Mouse (Mus musculus) C2C12 (cell line): ENCODE data around the gene Cstf3. TPM values are rescaled to one million over a fixed set of nuclear protein-coding genes. Genes with fewer than 3 reads are reported as not detected.

ENCODE experiments used
- H3K27me3 ChIP-seq: one replicate; pipeline ENCODE4 v1.6.1; 2011; ENCODE audit not compliant: control insufficient read depth, insufficient read depth, insufficient read length
- H3K36me3 ChIP-seq: one replicate; pipeline ENCODE4 v1.6.1; 2011; ENCODE audit not compliant: control insufficient read depth, insufficient read depth
- H3K4me3 ChIP-seq: one replicate; pipeline ENCODE4 v1.5.1; 2011; ENCODE audit warnings: mild to moderate bottlenecking, control low read depth; ENCODE audit not compliant: poor library complexity, insufficient read depth, severe bottlenecking
- H3K79me2 ChIP-seq: one replicate; pipeline ENCODE4 v1.6.1; 2011; ENCODE audit not compliant: control insufficient read depth, insufficient read depth
- H3K79me3 ChIP-seq: one replicate; pipeline ENCODE4 v1.6.1; 2011; ENCODE audit warnings: low read depth, control low read depth
- H3ac ChIP-seq: one replicate; pipeline ENCODE3; 2011; ENCODE audit warnings: low read depth; ENCODE audit not compliant: control insufficient read depth, insufficient read length
- CEBPB ChIP-seq: IDR thresholded peaks from one replicate; pipeline ENCODE4 v1.6.1; 2011; ENCODE audit warnings: low read depth, mild to moderate bottlenecking, control low read depth, moderate library complexity
- CTCF ChIP-seq: IDR thresholded peaks from one replicate; pipeline ENCODE4 v1.5.1; 2011; ENCODE audit not compliant: control insufficient read depth, insufficient read depth, insufficient read length
- FOSL1 ChIP-seq: IDR thresholded peaks from one replicate; pipeline ENCODE4 v1.8.0; 2011; ENCODE audit warnings: mild to moderate bottlenecking, low read length; ENCODE audit not compliant: poor library complexity, insufficient read depth, severe bottlenecking
- MAX ChIP-seq: IDR thresholded peaks from one replicate; pipeline ENCODE4 v1.6.1; 2011; ENCODE audit warnings: mild to moderate bottlenecking, control low read depth
- MYOD1 ChIP-seq: IDR thresholded peaks from one replicate; pipeline ENCODE4 v1.6.1; 2011; ENCODE audit warnings: low read depth; ENCODE audit not compliant: control insufficient read depth, insufficient read length
- MYOG ChIP-seq: IDR thresholded peaks from one replicate; pipeline ENCODE4 v1.6.1; 2011; ENCODE audit not compliant: control insufficient read depth, insufficient read length; ENCODE audit errors: extremely low read depth
- USF1 ChIP-seq: IDR thresholded peaks from one replicate; pipeline ENCODE4 v1.6.1; 2011; ENCODE audit warnings: low read depth, mild to moderate bottlenecking, control low read depth, moderate library complexity
- polyA plus RNA-seq: library from polyadenylated mRNA; unstranded; fragments of >200 nt; fragmentation: generic; extraction: Trizol; gene quantifications from one replicate; pipeline ENCODE4 v1.2.1, GENCODE M21; 2012; ENCODE audit warnings: missing spikeins

Cstf3 gene
- polyA plus RNA-seq, 1 experiment, result 15.8 TPM

GRCm38 (mm10) chr2:104559591-104560380, 30.5 kb upstream of the Cstf3 start:
- Histone ChIP-seq H3K79me3 (no peaks in the 10 kb centered on the region), H3K36me3 (no peaks in the 10 kb centered on the region), H3K27me3 (no peaks in the 10 kb centered on the region), H3K79me2 (no peaks in the 10 kb centered on the region), H3ac (no peak overlapping the region), H3K4me3 (no peak overlapping the region)
- TF ChIP-seq CTCF, result no peak
- no peak for TF ChIP-seq CEBPB
- TF ChIP-seq USF1, result no peak
- TF ChIP-seq MYOD1, result no peak
- no peak for TF ChIP-seq MAX
- no peak for TF ChIP-seq MYOG
- TF ChIP-seq FOSL1, result no peak

- Histone ChIP-seq H3K79me3 (no peaks in the 10 kb centered on the region), H3K79me2 (no peaks in the 10 kb centered on the region), H3K27me3 (no peaks in the 10 kb centered on the region), H3K4me3 (no peak overlapping the region), H3K36me3 (no peaks in the 10 kb centered on the region), H3ac (no peak overlapping the region)
- TF ChIP-seq MYOD1 (no peak), CTCF (no peak), CEBPB (no peak)
These were observed 28.9 kb upstream of the Cstf3 start for GRCm38 (mm10) chr2:104561386-104561785.

- no peak for TF ChIP-seq CEBPB
- no peak for TF ChIP-seq CTCF
- no peak for TF ChIP-seq MYOD1
- no peak for TF ChIP-seq MYOG
- TF ChIP-seq FOSL1, result no peak
- TF ChIP-seq USF1, result no peak
- no peak for TF ChIP-seq MAX
- Histone ChIP-seq H3ac (no peak overlapping the region), H3K36me3 (no peaks in the 10 kb centered on the region), H3K27me3 (no peaks in the 10 kb centered on the region), H3K4me3 (no peak overlapping the region), H3K79me2 (no peaks in the 10 kb centered on the region), H3K79me3 (no peaks in the 10 kb centered on the region)
These were observed 28.3 kb upstream of the Cstf3 start for GRCm38 (mm10) chr2:104561986-104562532.

- Histone ChIP-seq H3K4me3 (no peak overlapping the region), H3K79me3 (no peaks in the 10 kb centered on the region), H3K36me3 (no peaks in the 10 kb centered on the region), H3K79me2 (no peaks in the 10 kb centered on the region), H3ac (no peak overlapping the region), H3K27me3 (no peaks in the 10 kb centered on the region)
- TF ChIP-seq MAX (no peak), MYOG (no peak), FOSL1 (no peak), MYOD1 (no peak), CTCF (no peak), USF1 (no peak), CEBPB (no peak)
These were observed 18.3 kb upstream of the Cstf3 start for GRCm38 (mm10) chr2:104572066-104572465.

GRCm38 (mm10) chr2:104576216-104576615, 14.1 kb upstream of the Cstf3 start:
- H3K27me3 ChIP-seq, result no peaks in the 10 kb centered on the region
- no peaks in the 10 kb centered on the region for H3K79me3 ChIP-seq
- TF ChIP-seq MAX (no peak), CEBPB (no peak), MYOG (no peak)
- no peaks in the 10 kb centered on the region for H3K79me2 ChIP-seq
- no peak overlapping the region for H3K4me3 ChIP-seq
- no peak overlapping the region for H3ac ChIP-seq
- H3K36me3 ChIP-seq, result no peaks in the 10 kb centered on the region

GRCm38 (mm10) chr2:104578021-104578420, 12.3 kb upstream of the Cstf3 start:
- H3ac ChIP-seq, result no peak overlapping the region
- no peaks in the 10 kb centered on the region for H3K79me3 ChIP-seq
- no peaks in the 10 kb centered on the region for H3K79me2 ChIP-seq
- no peak for TF ChIP-seq FOSL1
- TF ChIP-seq MYOG, result no peak
- no peak for TF ChIP-seq CEBPB
- no peak for TF ChIP-seq CTCF
- TF ChIP-seq MAX, result no peak
- no peak for TF ChIP-seq MYOD1
- no peak for TF ChIP-seq USF1
- no peaks in the 10 kb centered on the region for H3K36me3 ChIP-seq
- H3K27me3 ChIP-seq, result no peaks in the 10 kb centered on the region
- H3K4me3 ChIP-seq, result no peak overlapping the region
